Mouse (Mus musculus) liver, embryonic 13.5 days (tissue): Measurements from ENCODE around the gene Nlrp3. TPM values are rescaled to one million over a fixed set of nuclear protein-coding genes. Genes with fewer than 3 reads are reported as not detected.
"Not testable (repeated sequence)": the region's sequence is repeated elsewhere in the genome, so short reads cannot be mapped to it uniquely, and the experiment has no call there.

Source experiments
- ATAC-seq: fragments of 200-750 bp; cut with Nextera tagmentation; 2 replicates; pipeline ENCODE4 v1.8.0; 2017; ENCODE audit warnings: low read depth, mild to moderate bottlenecking, moderate number of reproducible peaks, moderate library complexity
- DNase-seq: peaks from one replicate; pipeline ENCODE4 v3.0.0; 2022
- H3K27ac ChIP-seq: fragments of 300-500 bp; sonication (generic); 2 replicates; pipeline ENCODE4 v1.5.1; 2015; ENCODE audit warnings: moderate library complexity, mild to moderate bottlenecking, inconsistent platforms
- H3K27me3 ChIP-seq: fragments of 300-500 bp; sonication (generic); 2 replicates; pipeline ENCODE4 v1.6.1; 2015; ENCODE audit warnings: mild to moderate bottlenecking, inconsistent platforms
- H3K36me3 ChIP-seq: fragments of 300-500 bp; sonication (generic); 2 replicates; pipeline ENCODE4 v1.6.1; 2015; ENCODE audit warnings: mild to moderate bottlenecking, inconsistent platforms
- H3K4me1 ChIP-seq: fragments of 300-500 bp; sonication (generic); replicated peaks from 2 replicates; pipeline ENCODE4 v1.6.1; 2015; ENCODE audit warnings: inconsistent platforms
- H3K4me2 ChIP-seq: fragments of 300-500 bp; sonication (generic); 2 replicates; pipeline ENCODE4 v1.6.1; 2015; ENCODE audit warnings: inconsistent platforms, mild to moderate bottlenecking, moderate library complexity
- H3K4me3 ChIP-seq: fragments of 300-500 bp; sonication (generic); replicated peaks from 2 replicates; pipeline ENCODE4 v1.5.1; 2015; ENCODE audit warnings: mild to moderate bottlenecking, inconsistent platforms
- H3K9ac ChIP-seq: fragments of 300-500 bp; sonication (generic); 2 replicates; pipeline ENCODE4 v1.6.1; 2015; ENCODE audit warnings: mild to moderate bottlenecking, inconsistent platforms
- H3K9me3 ChIP-seq: fragments of 300-500 bp; sonication (generic); replicated peaks from 2 replicates; pipeline ENCODE4 v1.6.1; 2016; ENCODE audit warnings: inconsistent platforms
- WGBS: fragments of 180-500 bp; shearing (Covaris S2); methylation state at CpG from one replicate; pipeline ENCODE4 v1.1.7; 2015; ENCODE audit not compliant: insufficient replicate concordance; 5-methylcytosine and 5-hydroxymethylcytosine counted together
- polyA plus RNA-seq: library from polyadenylated mRNA; unstranded; fragments of >200 nt; fragmentation: Nextera tagmentation; extraction: Ambion mirVana; gene quantifications from 2 replicates; pipeline ENCODE4 v1.2.1, GENCODE M21; 2015

The Nlrp3 gene
- polyA plus RNA-seq, 1 experiment from 2014 or later = 0.27 TPM

DNA sequence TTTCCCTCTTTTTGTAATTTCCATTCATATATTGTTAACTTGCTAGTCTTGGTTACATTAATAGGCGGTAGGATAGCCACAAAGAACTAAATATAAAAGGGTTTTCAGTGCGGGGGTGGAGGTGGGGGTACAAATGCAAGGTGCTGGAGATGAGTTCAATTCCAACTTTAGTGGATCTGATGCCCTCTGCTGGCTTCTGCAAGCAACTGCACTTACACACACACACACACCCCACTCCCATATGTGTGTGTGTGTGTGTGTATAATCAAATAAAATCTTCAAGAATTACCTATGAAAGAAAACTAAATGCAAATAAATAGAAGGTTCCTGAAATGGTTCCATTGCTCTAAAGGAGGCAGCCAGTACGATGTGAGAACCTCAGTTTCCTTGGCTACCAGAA, 27.9 kb downstream of the Nlrp3 start:
- 29% methylated on average over 3 of the region's 3 CpGs for WGBS
- no peak overlapping the region for H3K27ac ChIP-seq
- no peak for DNase-seq

DNA sequence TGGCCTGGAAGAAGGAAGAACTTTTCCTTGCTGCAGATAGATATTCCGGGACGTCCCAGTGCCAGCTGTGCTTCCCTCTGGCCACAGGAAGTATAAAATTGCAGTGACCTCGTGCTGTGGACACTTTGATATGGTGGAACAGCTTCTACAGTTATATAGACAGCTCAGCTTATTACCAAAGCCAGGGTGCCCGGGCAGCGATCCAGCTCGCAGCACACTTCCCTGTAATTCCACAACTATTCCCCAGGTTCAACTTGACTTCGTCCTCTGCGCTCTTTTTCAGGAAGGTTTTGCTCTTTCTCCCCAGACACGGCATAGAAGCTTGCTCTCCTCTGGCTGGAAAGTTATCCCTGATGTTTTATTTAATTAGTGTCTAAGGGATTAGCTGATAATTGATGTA, 34.4 kb downstream of the Nlrp3 start:
- DNase-seq (no peak), ATAC-seq (no peak)
- 45% methylated on average over 9 of the region's 9 CpGs for WGBS
- H3K4me2 ChIP-seq = no peak overlapping the region
- H3K4me1 ChIP-seq = no peaks in the 10 kb centered on the region
- no peak overlapping the region for H3K27ac ChIP-seq
- H3K27me3 ChIP-seq = peaks cover 22% of the 10 kb centered on the region
- no peak overlapping the region for H3K9ac ChIP-seq
- H3K4me3 ChIP-seq = no peak overlapping the region
- no peaks in the 10 kb centered on the region for H3K36me3 ChIP-seq
- H3K9me3 ChIP-seq = no peaks in the 10 kb centered on the region

More for the DNA sequence above, 27.9 kb downstream of the Nlrp3 start:
- H3K9ac ChIP-seq = no peak overlapping the region
- H3K36me3 ChIP-seq = no peaks in the 10 kb centered on the region
- no peak overlapping the region for H3K4me2 ChIP-seq
- ATAC-seq = no peak
- H3K9me3 ChIP-seq = no peaks in the 10 kb centered on the region
- H3K4me1 ChIP-seq = no peaks in the 10 kb centered on the region
- H3K27me3 ChIP-seq = peaks cover 23% of the 10 kb centered on the region
- no peak overlapping the region for H3K4me3 ChIP-seq

DNA sequence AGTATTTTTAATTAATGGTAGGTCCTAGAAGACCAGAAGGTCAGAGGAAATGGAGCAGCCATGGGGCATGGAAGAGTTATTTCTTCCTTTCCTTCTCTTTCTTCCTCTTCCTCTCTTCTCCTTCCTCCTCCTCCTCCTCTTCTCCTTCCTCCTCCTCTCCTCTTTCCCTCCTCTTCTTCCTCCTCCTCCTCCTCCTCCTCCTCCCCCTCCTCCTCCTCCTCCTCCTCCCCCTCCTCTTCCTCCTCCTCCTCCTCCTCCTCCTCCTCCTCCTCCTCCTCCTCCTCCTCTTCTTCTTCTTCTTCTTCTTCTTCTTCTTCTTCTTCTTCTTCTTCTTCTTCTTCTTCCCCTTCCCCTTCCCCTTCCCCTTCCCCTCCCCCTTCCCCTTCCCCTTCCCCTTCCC, 34.8 kb downstream of the Nlrp3 start, which contains the start of gene Olfr222:
Olfr222 (minus strand) TSS at position 101 of the 400 bp plus-strand sequence.
- ATAC-seq, H3K9me3 ChIP-seq, DNase-seq, H3K4me2 ChIP-seq, H3K4me3 ChIP-seq, H3K27ac ChIP-seq, H3K4me1 ChIP-seq, H3K9ac ChIP-seq, H3K36me3 ChIP-seq: not testable (repeated sequence)
- H3K27me3 ChIP-seq = peaks cover 18% of the 10 kb centered on the region

DNA sequence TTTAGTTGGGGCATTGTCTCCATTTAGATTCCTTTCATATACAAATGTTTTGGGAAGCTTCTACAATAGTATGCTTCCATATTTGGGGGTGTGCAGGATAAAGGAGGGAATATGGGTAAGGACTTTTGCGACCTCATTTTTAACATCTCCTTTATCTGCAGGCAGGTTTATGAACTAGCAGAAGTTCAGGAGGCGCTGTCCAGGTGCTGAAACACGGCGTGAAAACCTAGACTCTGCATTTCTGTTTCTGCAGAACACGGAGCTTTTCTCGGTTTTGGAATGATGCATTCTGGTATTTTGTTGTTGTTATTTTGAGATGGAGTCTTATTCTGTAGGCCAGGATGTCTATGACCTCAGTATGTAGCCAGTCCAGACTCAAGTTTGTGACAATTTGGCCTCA, 43.2 kb downstream of the Nlrp3 start:
- Histone ChIP-seq H3K4me1 (no peaks in the 10 kb centered on the region), H3K4me2 (no peak overlapping the region), H3K9me3 (no peaks in the 10 kb centered on the region), H3K4me3 (no peak overlapping the region), H3K36me3 (no peaks in the 10 kb centered on the region), H3K27me3 (no peaks in the 10 kb centered on the region), H3K27ac (no peak overlapping the region), H3K9ac (no peak overlapping the region)
- no peak for DNase-seq
- no peak for ATAC-seq
- WGBS = 19% methylated on average over 6 of the region's 6 CpGs

DNA sequence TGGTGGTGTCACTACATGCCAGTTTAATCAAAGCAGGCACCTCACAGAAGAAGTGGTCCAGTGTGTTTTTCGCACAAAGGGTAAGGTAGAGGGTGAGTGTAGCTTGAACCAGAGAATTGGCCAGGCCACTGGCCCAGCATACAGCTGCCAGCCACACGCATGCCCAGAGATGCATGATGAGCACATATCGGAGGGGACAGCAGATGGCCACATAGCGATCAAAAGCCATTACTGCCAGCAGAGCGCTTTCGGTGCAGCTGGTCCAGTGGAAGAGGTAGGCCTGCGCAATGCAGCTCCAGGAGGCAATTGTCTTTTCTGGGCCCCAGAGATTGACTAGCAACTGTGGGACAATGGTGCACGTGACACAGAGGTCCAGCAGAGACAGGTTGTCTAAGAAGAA, 48.1 kb downstream of the Nlrp3 start:
- H3K27me3 ChIP-seq = no peaks in the 10 kb centered on the region
- H3K4me2 ChIP-seq = no peak overlapping the region
- H3K9ac ChIP-seq = no peak overlapping the region
- DNase-seq = no peak
- no peaks in the 10 kb centered on the region for H3K9me3 ChIP-seq
- 79% methylated on average over 8 of the region's 8 CpGs for WGBS
- no peak for ATAC-seq
- H3K4me1 ChIP-seq = no peaks in the 10 kb centered on the region
- no peak overlapping the region for H3K4me3 ChIP-seq
- H3K36me3 ChIP-seq = no peaks in the 10 kb centered on the region
- H3K27ac ChIP-seq = no peak overlapping the region

DNA sequence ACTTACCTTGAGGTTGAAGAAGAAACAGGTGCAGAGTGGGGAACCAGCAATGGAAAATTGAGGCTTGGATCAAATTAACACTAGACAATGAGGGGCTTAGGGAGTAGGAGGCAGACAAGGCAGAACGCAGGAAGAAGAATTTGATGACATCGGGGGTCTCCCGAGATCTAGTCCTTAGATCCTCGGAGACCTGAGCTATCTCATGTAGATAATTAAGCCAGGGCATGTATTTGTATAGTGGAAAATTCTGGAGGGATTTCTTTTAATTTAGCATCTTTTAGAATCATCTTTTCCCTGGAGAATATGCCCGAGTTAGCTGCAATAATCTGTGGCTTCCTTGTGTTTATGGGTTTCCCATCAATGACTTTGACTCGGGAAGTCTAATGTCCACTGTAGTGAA, 51.8 kb downstream of the Nlrp3 start, which contains the start of gene Olfr223:
Olfr223 (minus strand) TSS at position 101 of the 400 bp plus-strand sequence.
- Histone ChIP-seq H3K4me1 (no peaks in the 10 kb centered on the region), H3K36me3 (no peaks in the 10 kb centered on the region), H3K9ac (no peak within 1 kb of the TSS), H3K4me2 (no peak within 1 kb of the TSS), H3K27ac (no peak within 1 kb of the TSS), H3K27me3 (no peaks in the 10 kb centered on the region), H3K9me3 (no peaks in the 10 kb centered on the region), H3K4me3 (no peak within 1 kb of the TSS)
- 64% methylated on average over 6 of the region's 6 CpGs for WGBS
- DNase-seq = no peak
- no peak for ATAC-seq

DNA sequence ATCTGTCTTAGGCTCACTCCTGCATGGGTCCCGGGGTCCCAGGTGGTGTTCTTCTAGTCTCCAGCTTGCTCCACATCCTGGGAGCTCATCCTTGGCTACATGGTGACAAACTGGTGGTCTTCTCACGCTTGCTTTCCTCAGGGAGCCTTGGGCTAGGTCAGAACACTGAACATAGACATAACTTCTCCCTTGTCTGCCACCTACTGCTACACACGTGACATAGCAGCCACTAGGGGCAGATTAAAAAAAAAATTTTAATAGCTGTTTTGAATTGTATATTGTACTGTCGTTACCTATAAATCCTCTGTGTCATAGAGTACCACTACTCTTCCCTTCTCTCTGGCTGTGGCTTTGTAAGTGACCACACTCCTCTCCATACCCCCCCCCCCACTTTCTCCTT, 54.7 kb downstream of the Nlrp3 start:
- Histone ChIP-seq H3K4me2 (no peak overlapping the region), H3K36me3 (no peaks in the 10 kb centered on the region), H3K9ac (no peak overlapping the region), H3K9me3 (no peaks in the 10 kb centered on the region), H3K4me1 (no peaks in the 10 kb centered on the region), H3K4me3 (no peak overlapping the region), H3K27ac (no peak overlapping the region), H3K27me3 (no peaks in the 10 kb centered on the region)
- no peak for ATAC-seq
- DNase-seq = no peak
- 27% methylated on average over 4 of the region's 4 CpGs for WGBS

DNA sequence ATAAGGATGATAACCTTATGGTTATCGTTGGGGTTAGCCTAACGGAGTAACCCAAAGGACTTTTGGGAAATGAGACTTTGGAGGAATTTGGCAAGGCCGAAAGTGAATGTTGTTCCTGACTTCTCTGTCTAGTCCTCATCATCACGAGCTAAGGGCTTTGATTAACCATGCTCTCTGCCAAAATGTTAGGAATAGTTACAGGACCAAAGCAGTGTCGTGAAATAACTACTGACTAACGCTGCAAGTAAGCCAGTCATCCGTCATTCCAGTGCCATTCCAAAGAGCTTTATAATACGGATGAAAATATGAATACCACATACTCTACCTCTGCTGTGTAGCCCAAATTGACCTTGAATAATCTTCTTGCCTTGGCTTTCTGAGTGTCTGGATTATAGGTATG, 55.6 kb downstream of the Nlrp3 start:
- no peak for DNase-seq
- Histone ChIP-seq H3K4me3 (no peak overlapping the region), H3K4me1 (no peaks in the 10 kb centered on the region), H3K9ac (no peak overlapping the region), H3K9me3 (no peaks in the 10 kb centered on the region), H3K27me3 (no peaks in the 10 kb centered on the region), H3K27ac (no peak overlapping the region), H3K4me2 (no peak overlapping the region), H3K36me3 (no peaks in the 10 kb centered on the region)
- 61% methylated on average over 8 of the region's 8 CpGs for WGBS
- no peak for ATAC-seq

DNA sequence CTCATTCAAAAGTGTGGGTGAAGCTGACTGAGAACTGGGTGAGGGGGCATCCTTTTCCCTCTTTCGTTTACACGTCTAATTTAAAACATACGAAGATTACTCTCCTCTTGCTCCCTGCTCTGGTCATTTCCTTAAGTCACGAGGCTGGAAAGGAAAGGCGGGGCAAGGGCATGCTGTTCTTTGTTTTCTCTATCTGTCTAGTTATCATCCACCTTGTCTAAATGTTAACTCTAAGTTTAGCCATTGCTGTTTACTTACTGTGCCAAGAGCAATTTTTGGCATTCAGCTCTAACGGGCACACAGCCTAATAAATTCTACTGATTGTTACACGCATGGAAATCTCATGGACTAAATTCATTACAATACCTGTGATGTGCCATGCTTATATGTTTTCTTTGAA, 57.8 kb downstream of the Nlrp3 start:
- H3K27me3 ChIP-seq = 0 out of 2 replicates have a peak, but pooled peaks cover 3% of the 10 kb centered on the region
- H3K4me1 ChIP-seq = no peaks in the 10 kb centered on the region
- H3K9me3 ChIP-seq = no peaks in the 10 kb centered on the region
- H3K4me3 ChIP-seq = no peak overlapping the region
- no peak for ATAC-seq
- no peaks in the 10 kb centered on the region for H3K36me3 ChIP-seq
- no peak overlapping the region for H3K27ac ChIP-seq
- no peak for DNase-seq
- no peak overlapping the region for H3K9ac ChIP-seq
- no peak overlapping the region for H3K4me2 ChIP-seq
- WGBS = 55% methylated on average over 7 of the region's 7 CpGs

DNA sequence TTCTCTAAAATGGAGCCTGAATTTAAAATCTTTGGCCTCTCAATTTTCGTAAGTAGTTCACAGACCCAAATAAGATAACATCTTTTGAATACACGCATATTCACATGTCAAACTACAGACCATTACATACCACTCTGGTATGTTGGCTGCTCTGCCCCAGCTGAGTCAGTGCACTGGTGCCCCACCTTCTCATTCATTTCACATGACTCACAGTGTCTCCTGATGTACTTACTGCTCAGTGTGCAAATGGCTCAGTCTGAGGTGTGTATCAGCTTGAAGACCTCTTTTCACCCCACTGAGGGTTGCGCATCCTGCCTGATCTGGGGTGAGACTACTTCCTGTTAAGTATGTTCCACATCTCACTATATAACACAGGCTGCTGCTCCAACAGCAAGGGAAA, 59.5 kb downstream of the Nlrp3 start:
- Histone ChIP-seq H3K27me3 (0 out of 2 replicates have a peak, but pooled peaks cover 3% of the 10 kb centered on the region), H3K4me1 (no peaks in the 10 kb centered on the region), H3K9me3 (no peaks in the 10 kb centered on the region), H3K4me2 (no peak overlapping the region), H3K4me3 (no peak overlapping the region), H3K36me3 (no peaks in the 10 kb centered on the region), H3K27ac (no peak overlapping the region), H3K9ac (no peak overlapping the region)
- no peak for DNase-seq
- ATAC-seq = no peak
- WGBS = 61% methylated on average over 3 of the region's 3 CpGs

DNA sequence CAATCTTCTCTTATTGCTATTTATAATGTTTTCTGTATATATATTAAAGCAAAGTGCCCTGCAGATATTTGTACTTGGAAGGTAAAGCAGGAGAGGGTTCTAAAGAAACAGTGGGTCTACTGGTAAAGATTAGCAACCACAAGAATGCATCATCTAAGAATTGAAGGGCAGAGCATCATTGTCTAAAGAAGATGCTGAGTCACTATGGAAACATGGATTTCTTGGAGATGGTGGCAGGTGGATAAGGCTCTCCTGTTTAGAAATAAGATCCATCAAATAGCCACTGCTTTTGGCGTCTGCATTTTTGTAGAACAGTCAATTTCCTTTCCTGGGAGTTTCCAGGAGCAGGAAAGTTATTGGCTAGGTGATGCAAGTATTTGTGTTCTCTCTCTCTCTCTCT, 60.9 kb downstream of the Nlrp3 start:
- H3K4me2 ChIP-seq = no peak overlapping the region
- no peaks in the 10 kb centered on the region for H3K36me3 ChIP-seq
- H3K27me3 ChIP-seq = 0 out of 2 replicates have a peak, but pooled peaks cover 3% of the 10 kb centered on the region
- no peak overlapping the region for H3K4me3 ChIP-seq
- DNase-seq (no peak), ATAC-seq (no peak)
- H3K9me3 ChIP-seq = no peaks in the 10 kb centered on the region
- H3K9ac ChIP-seq = no peak overlapping the region
- WGBS = 38% methylated on average over 1 of the region's 1 CpGs
- H3K27ac ChIP-seq = no peak overlapping the region
- H3K4me1 ChIP-seq = no peaks in the 10 kb centered on the region

DNA sequence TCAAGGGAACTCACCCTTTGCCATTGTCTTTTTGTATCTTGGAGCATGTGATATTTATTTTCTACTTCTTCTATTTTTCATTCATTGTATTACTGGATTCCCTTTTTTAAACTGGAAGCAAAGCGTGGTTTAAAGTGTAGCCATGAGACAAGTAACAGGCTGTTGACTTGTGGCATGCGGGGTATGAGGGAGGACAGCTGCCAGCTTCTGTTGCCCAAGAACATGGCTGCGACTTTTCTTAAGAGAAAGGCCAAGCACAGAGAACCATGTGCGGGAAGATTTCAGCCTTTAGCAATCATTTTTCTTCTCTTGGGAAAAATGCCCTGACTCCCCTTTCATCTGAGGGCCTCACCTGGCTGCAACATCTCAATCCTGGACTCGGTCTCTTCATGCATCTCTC, 70.3 kb downstream of the Nlrp3 start:
- no peak overlapping the region for H3K27ac ChIP-seq
- no peaks in the 10 kb centered on the region for H3K4me1 ChIP-seq
- peaks cover 5% of the 10 kb centered on the region; the same call in 1 of the 2 replicates for H3K27me3 ChIP-seq
- no peak overlapping the region for H3K4me2 ChIP-seq
- DNase-seq (no peak), ATAC-seq (no peak)
- H3K9me3 ChIP-seq = no peaks in the 10 kb centered on the region
- H3K36me3 ChIP-seq = no peaks in the 10 kb centered on the region
- H3K4me3 ChIP-seq = no peak overlapping the region
- no peak overlapping the region for H3K9ac ChIP-seq
- WGBS = 65% methylated on average over 5 of the region's 5 CpGs
